Mouse (Mus musculus): ENCODE measurements at regions not wholly inside any gene's neighbourhood (a gene's known extent, or its start where the extent isn't known, plus 50 kb on each side); places are given as distances from the start of the nearest gene placed in this dataset.
"Not testable (repeated sequence)": the region's sequence is repeated elsewhere in the genome, so short reads cannot be mapped to it uniquely, and the experiment has no call there.

- Histone ChIP-seq H3K36me3 (ENCODE audit: insufficient read depth, low read length) (no peaks in the 10 kb centered on the region), H3K4me2 (ENCODE audit: low read depth, low read length) (no peak overlapping the region), H3K9me3 (ENCODE audit: low read length) (no peaks in the 10 kb centered on the region), H3K4me3 (ENCODE audit: low read length) (no peak overlapping the region), H3K27me3 (ENCODE audit: insufficient read depth, low read length) (no peaks in the 10 kb centered on the region), H3K4me1 (ENCODE audit: insufficient read depth, low read length) (no peaks in the 10 kb centered on the region), H3K9ac (replicated peaks; ENCODE audit: low read length) (no peak overlapping the region), H3K27ac (no peak overlapping the region)
- DNase-seq (ENCODE audit: low spot score) (no peak), ATAC-seq (no peak; the same call in 1 of the 2 replicates)
- TF ChIP-seq CTCF (IDR thresholded peaks at IDR 0.05; ENCODE audit: low read depth): no peak
These were observed 204.6 kb upstream of the Ngly1 start for GRCm38 (mm10) chr14:16044466-16044865.

GRCm38 (mm10) chr14:16072534-16072933 lies 176.5 kb upstream of the Ngly1 start:
- H3K27me3 ChIP-seq (ENCODE audit: insufficient read depth, low read length); H3K4me1 ChIP-seq (ENCODE audit: insufficient read depth, low read length); H3K27ac ChIP-seq; ATAC-seq; H3K4me3 ChIP-seq (ENCODE audit: low read length); H3K4me2 ChIP-seq (ENCODE audit: low read depth, low read length); DNase-seq (ENCODE audit: low spot score); H3K9ac ChIP-seq (replicated peaks; ENCODE audit: low read length); H3K9me3 ChIP-seq (ENCODE audit: low read length); H3K36me3 ChIP-seq (ENCODE audit: insufficient read depth, low read length): not testable (repeated sequence)
- 98% methylated on average over 7 of the region's 12 CpGs for WGBS

- no peaks in the 10 kb centered on the region for H3K36me3 ChIP-seq (ENCODE audit: insufficient read depth, low read length)
- ATAC-seq (no peak), DNase-seq (ENCODE audit: low spot score) (peak; percentile 49)
- H3K9me3 ChIP-seq (ENCODE audit: low read length): no peaks in the 10 kb centered on the region
- H3K9ac ChIP-seq (replicated peaks; ENCODE audit: low read length): no peak overlapping the region
- no peak overlapping the region for H3K4me2 ChIP-seq (ENCODE audit: low read depth, low read length)
- H3K27ac ChIP-seq: no peak overlapping the region
- no peaks in the 10 kb centered on the region for H3K27me3 ChIP-seq (ENCODE audit: insufficient read depth, low read length)
- WGBS: 27% methylated on average over 1 of the region's 1 CpGs
- no peaks in the 10 kb centered on the region for H3K4me1 ChIP-seq (ENCODE audit: insufficient read depth, low read length)
- TF ChIP-seq CTCF (IDR thresholded peaks at IDR 0.05; ENCODE audit: low read depth): no peak
- no peak overlapping the region for H3K4me3 ChIP-seq (ENCODE audit: low read length)
These were observed 175.0 kb upstream of the Ngly1 start for GRCm38 (mm10) chr14:16074089-16074488.

- DNase-seq (ENCODE audit: low spot score): no peak
- H3K36me3 ChIP-seq (ENCODE audit: insufficient read depth, low read length): no peaks in the 10 kb centered on the region
- no peak overlapping the region for H3K9ac ChIP-seq (replicated peaks; ENCODE audit: low read length)
- no peak overlapping the region for H3K4me2 ChIP-seq (ENCODE audit: low read depth, low read length)
- H3K27ac ChIP-seq: no peak overlapping the region
- ATAC-seq: no peak
- TF ChIP-seq CTCF (IDR thresholded peaks at IDR 0.05; ENCODE audit: low read depth): no peak
- no peaks in the 10 kb centered on the region for H3K9me3 ChIP-seq (ENCODE audit: low read length)
- no peak overlapping the region for H3K4me3 ChIP-seq (ENCODE audit: low read length)
- no peaks in the 10 kb centered on the region for H3K27me3 ChIP-seq (ENCODE audit: insufficient read depth, low read length)
- H3K4me1 ChIP-seq (ENCODE audit: insufficient read depth, low read length): no peaks in the 10 kb centered on the region
- 90% methylated on average over 1 of the region's 1 CpGs for WGBS
These were observed 170.0 kb upstream of the Ngly1 start for GRCm38 (mm10) chr14:16079096-16079495.

GRCm38 (mm10) chr14:16087231-16087630 lies 161.8 kb upstream of the Ngly1 start:
- not testable (repeated sequence) for DNase-seq (ENCODE audit: low spot score); ATAC-seq; H3K4me2 ChIP-seq (ENCODE audit: low read depth, low read length); H3K36me3 ChIP-seq (ENCODE audit: insufficient read depth, low read length); H3K4me1 ChIP-seq (ENCODE audit: insufficient read depth, low read length); H3K9me3 ChIP-seq (ENCODE audit: low read length); H3K27me3 ChIP-seq (ENCODE audit: insufficient read depth, low read length); H3K27ac ChIP-seq; H3K4me3 ChIP-seq (ENCODE audit: low read length); H3K9ac ChIP-seq (replicated peaks; ENCODE audit: low read length)

- 79% methylated on average over 4 of the region's 4 CpGs for WGBS
- Histone ChIP-seq H3K9ac (replicated peaks; ENCODE audit: low read length) (no peak overlapping the region), H3K9me3 (ENCODE audit: low read length) (no peaks in the 10 kb centered on the region), H3K4me1 (ENCODE audit: insufficient read depth, low read length) (no peaks in the 10 kb centered on the region), H3K4me3 (ENCODE audit: low read length) (no peak overlapping the region), H3K36me3 (ENCODE audit: insufficient read depth, low read length) (no peaks in the 10 kb centered on the region), H3K4me2 (ENCODE audit: low read depth, low read length) (no peak overlapping the region), H3K27me3 (ENCODE audit: insufficient read depth, low read length) (no peaks in the 10 kb centered on the region), H3K27ac (no peak overlapping the region)
- DNase-seq (ENCODE audit: low spot score): no peak
- peak; percentile 29; the same call in 1 of the 2 replicates for ATAC-seq
- TF ChIP-seq CTCF (IDR thresholded peaks at IDR 0.05; ENCODE audit: low read depth): no peak
These were observed 156.5 kb upstream of the Ngly1 start for GRCm38 (mm10) chr14:16092391-16093132.

- WGBS: 34% methylated on average over 2 of the region's 2 CpGs
- Histone ChIP-seq H3K4me3 (ENCODE audit: low read length) (no peak overlapping the region), H3K4me2 (ENCODE audit: low read depth, low read length) (no peak overlapping the region), H3K4me1 (ENCODE audit: insufficient read depth, low read length) (no peaks in the 10 kb centered on the region), H3K9me3 (ENCODE audit: low read length) (no peaks in the 10 kb centered on the region), H3K36me3 (ENCODE audit: insufficient read depth, low read length) (no peaks in the 10 kb centered on the region), H3K9ac (replicated peaks; ENCODE audit: low read length) (no peak overlapping the region), H3K27me3 (ENCODE audit: insufficient read depth, low read length) (no peaks in the 10 kb centered on the region), H3K27ac (no peak overlapping the region)
- peak; percentile 28 for DNase-seq (ENCODE audit: low spot score)
- peak; percentile 74 for ATAC-seq
- TF ChIP-seq CTCF (IDR thresholded peaks at IDR 0.05; ENCODE audit: low read depth): no peak
These were observed 156.0 kb upstream of the Ngly1 start for GRCm38 (mm10) chr14:16093133-16093505.
